Mouse (Mus musculus) testis, adult 2 months (tissue): ENCODE measurements around the gene Pitpnc1.

ENCODE experiments used
- CTCF ChIP-seq: fragments of 200-500 bp; IDR thresholded peaks from 2 replicates; pipeline ENCODE4 v1.5.1; 2012; ENCODE audit warnings: low read depth, mild to moderate bottlenecking, inconsistent platforms, low read length, moderate library complexity; ENCODE audit not compliant: control insufficient read depth, insufficient read depth, insufficient replicate concordance
- POLR2A ChIP-seq: fragments of 200-500 bp; IDR thresholded peaks from 2 replicates; pipeline ENCODE4 v1.6.1; 2012; ENCODE audit warnings: low read depth, mild to moderate bottlenecking, inconsistent platforms, low read length, moderate library complexity; ENCODE audit not compliant: control insufficient read depth

- TF ChIP-seq CTCF (no peak), POLR2A (no peak)
Observed at GRCm38 (mm10) chr11:107285731-107286130, 184.8 kb downstream of the Pitpnc1 start.
